Mouse (Mus musculus): ENCODE results near the gene Vrk3. TPM values are rescaled to one million over a fixed set of nuclear protein-coding genes. Genes with fewer than 3 reads are reported as not detected.

Gene Vrk3
- polyA plus RNA-seq (2017; shearing (Covaris generic)): 106 TPM

GRCm38 (mm10) chr7:44748101-44749044 is at the start of gene Vrk3:
TSS of gene Vrk3 (plus strand) at chr7:44748413.

DNA sequence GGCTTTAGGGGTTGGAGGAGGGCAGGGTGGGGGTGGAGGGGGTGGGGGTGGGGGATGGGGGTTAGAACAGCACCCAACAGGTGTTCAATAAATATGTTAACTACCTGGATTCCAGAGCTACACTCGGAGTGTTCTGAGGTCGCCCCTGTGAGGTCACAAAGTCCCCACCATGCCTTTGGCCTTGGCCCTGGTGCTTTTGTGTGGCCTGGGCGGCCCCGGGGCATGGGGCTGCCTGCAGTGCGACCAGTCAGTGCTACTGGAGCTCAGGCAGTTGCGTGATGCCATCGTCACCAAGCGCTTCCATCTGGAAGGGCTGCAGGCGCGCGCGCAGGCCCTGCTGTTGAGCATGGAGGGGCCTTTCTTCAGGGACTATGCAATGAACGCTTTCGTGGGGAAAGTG is 39.6 kb upstream of the Vrk3 start, which contains the start of gene Izumo2:
TSS of gene Izumo2 (plus strand) at position 169 of the 400 bp plus-strand sequence.

GRCm38 (mm10) chr7:44750950-44751349 is 2.7 kb downstream of the Vrk3 start, which contains the start of gene Zfp473:
TSS of gene Zfp473 (minus strand) at chr7:44751050.

GRCm38 (mm10) chr7:44815721-44816469 is 67.7 kb downstream of the Vrk3 start, which contains the start of the genes Nup62 and Il4i1:
TSS of gene Nup62 (plus strand) at chr7:44816088.
TSS of gene Il4i1 (plus strand) at chr7:44816387.

GRCm38 (mm10) chr7:44816470-44817021 is 68.3 kb downstream of the Vrk3 start, which contains the start of gene Atf5:
TSS of gene Atf5 (minus strand) at chr7:44816658.

Other genes starting within 250 kb of the Vrk3 start
- gene Mybpc2, start 223.8 kb upstream of the Vrk3 start, polyA plus RNA-seq (2017; shearing (Covaris generic)): not detected
- gene Spib, start 216.3 kb upstream of the Vrk3 start, polyA plus RNA-seq (2017; shearing (Covaris generic)): 0.87 TPM
- 58.9 TPM for gene Pold1, start 199.6 kb upstream of the Vrk3 start, polyA plus RNA-seq (2017; shearing (Covaris generic))
- 143 TPM for gene Nr1h2, start 194.5 kb upstream of the Vrk3 start, polyA plus RNA-seq (2017; shearing (Covaris generic))
- 1.3 TPM for gene Napsa, start 176.0 kb upstream of the Vrk3 start, polyA plus RNA-seq (2017; shearing (Covaris generic))
- not detected for gene Kcnc3, start 157.7 kb upstream of the Vrk3 start, polyA plus RNA-seq (2017; shearing (Covaris generic))
- gene Myh14, start 77.6 kb upstream of the Vrk3 start, polyA plus RNA-seq (2017; shearing (Covaris generic)): not detected
- gene Izumo2, start 39.7 kb upstream of the Vrk3 start, polyA plus RNA-seq (2017; shearing (Covaris generic)): not detected
- 0.71 TPM for gene Zfp473, start 2.6 kb downstream of the Vrk3 start, polyA plus RNA-seq (2017; shearing (Covaris generic))
- 43.8 TPM for gene Nup62, start 67.7 kb downstream of the Vrk3 start, polyA plus RNA-seq (2017; shearing (Covaris generic))
- gene Il4i1, start 68.0 kb downstream of the Vrk3 start, polyA plus RNA-seq (2017; shearing (Covaris generic)): 2.3 TPM
- gene Atf5, start 68.2 kb downstream of the Vrk3 start, polyA plus RNA-seq (2017; shearing (Covaris generic)): 0.39 TPM
- gene Akt1s1, start 100.6 kb downstream of the Vrk3 start, polyA plus RNA-seq (2017; shearing (Covaris generic)): 35.4 TPM
- 93.5 TPM for gene Tbc1d17, start 100.7 kb downstream of the Vrk3 start, polyA plus RNA-seq (2017; shearing (Covaris generic))
- 105 TPM for gene Pnkp, start 108.7 kb downstream of the Vrk3 start, polyA plus RNA-seq (2017; shearing (Covaris generic))
- 27.7 TPM for gene Ptov1, start 121.4 kb downstream of the Vrk3 start, polyA plus RNA-seq (2017; shearing (Covaris generic))
- 59.3 TPM for gene Med25, start 144.3 kb downstream of the Vrk3 start, polyA plus RNA-seq (2017; shearing (Covaris generic))
- gene Fuz, start 147.7 kb downstream of the Vrk3 start, polyA plus RNA-seq (2017; shearing (Covaris generic)): 45.3 TPM
- 68.0 TPM for gene Ap2a1, start 181.1 kb downstream of the Vrk3 start, polyA plus RNA-seq (2017; shearing (Covaris generic))
- not detected for gene Tsks, start 194.8 kb downstream of the Vrk3 start, polyA plus RNA-seq (2017; shearing (Covaris generic))
- gene Cpt1c, start 226.4 kb downstream of the Vrk3 start, polyA plus RNA-seq (2017; shearing (Covaris generic)): 0.30 TPM
- gene Prmt1, start 238.2 kb downstream of the Vrk3 start, polyA plus RNA-seq (2017; shearing (Covaris generic)): 175 TPM
- gene Irf3, start 249.2 kb downstream of the Vrk3 start, polyA plus RNA-seq (2017; shearing (Covaris generic)): 235 TPM